Mouse (Mus musculus): ENCODE measurements around the gene Lcn11.

Lcn11 gene

GRCm38 (mm10) chr2:25828344-25828947 is 51.6 kb downstream of the Lcn11 start:
- DNase-seq, result no peak

Data from kidney, postnatal 36 days (tissue).